Mouse (Mus musculus): ENCODE measurements around the gene Sh2b3. TPM values are rescaled to one million over a fixed set of nuclear protein-coding genes. Genes with fewer than 3 reads are reported as not detected.

The Sh2b3 gene
- polyA plus RNA-seq, 2 experiments from 2014 or later, result 9.8 to 11.6 TPM

GRCm38 (mm10) chr5:121843138-121843905 lies 5.9 kb upstream of the Sh2b3 start:
- no peak for ATAC-seq

- ATAC-seq, result peak; percentile 44
These were observed 5.2 kb upstream of the Sh2b3 start for GRCm38 (mm10) chr5:121842665-121843118.

- no peak for ATAC-seq
These were observed 4.5 kb upstream of the Sh2b3 start for GRCm38 (mm10) chr5:121841973-121842372.

- no peak for ATAC-seq
These were observed 4.1 kb upstream of the Sh2b3 start for GRCm38 (mm10) chr5:121841516-121841915.

GRCm38 (mm10) chr5:121839128-121839473 lies 1.7 kb upstream of the Sh2b3 start:
- ATAC-seq, result no peak

GRCm38 (mm10) chr5:121838341-121839127 lies 1.1 kb upstream of the Sh2b3 start:
- ATAC-seq, result peak; percentile 11

GRCm38 (mm10) chr5:121836692-121837415 lies 592 bp downstream of the Sh2b3 start:
- peak; percentile 66 for ATAC-seq

- ATAC-seq, result peak; percentile 1
These were observed 1.3 kb downstream of the Sh2b3 start for GRCm38 (mm10) chr5:121835949-121836691.

- ATAC-seq, result no peak
These were observed 2.3 kb downstream of the Sh2b3 start for GRCm38 (mm10) chr5:121834991-121835747.

- ATAC-seq, result no peak
These were observed 3.2 kb downstream of the Sh2b3 start for GRCm38 (mm10) chr5:121834241-121834606.

GRCm38 (mm10) chr5:121833572-121834240 lies 3.7 kb downstream of the Sh2b3 start:
- ATAC-seq, result no peak

- no peak for ATAC-seq
These were observed 4.3 kb downstream of the Sh2b3 start for GRCm38 (mm10) chr5:121833159-121833558.

GRCm38 (mm10) chr5:121832376-121833155 lies 4.9 kb downstream of the Sh2b3 start:
- ATAC-seq, result no peak

- ATAC-seq, result no peak
These were observed 6.3 kb downstream of the Sh2b3 start for GRCm38 (mm10) chr5:121831002-121831601.

GRCm38 (mm10) chr5:121828491-121829432 lies 8.7 kb downstream of the Sh2b3 start:
- ATAC-seq, result no peak

- no peak for ATAC-seq
These were observed 9.6 kb downstream of the Sh2b3 start for GRCm38 (mm10) chr5:121827876-121828275.

GRCm38 (mm10) chr5:121825606-121826005 lies 11.8 kb downstream of the Sh2b3 start:
- ATAC-seq, result no peak

- no peak for ATAC-seq
These were observed 13.3 kb downstream of the Sh2b3 start for GRCm38 (mm10) chr5:121824121-121824520.

- ATAC-seq, result no peak
These were observed 13.8 kb downstream of the Sh2b3 start for GRCm38 (mm10) chr5:121823668-121824067.
